Mouse (Mus musculus) embryonic stem cell, embryonic (primary cell): ENCODE results near the gene Ppp3ca.

Experiments
- CTCF ChIA-PET, 4 experiments: fragments of 300-600 bp in 2 of 4; fragments of 350-600 bp in 2 of 4; sonication (Branson Sonifier 250); formaldehyde crosslinking; loops; one replicate each; lab custom pipeline; 2022; ENCODE audit warnings: inconsistent platforms in 2 of 4; lab: Charles Lee
- POLR2A ChIA-PET, 4 experiments: fragments of 300-600 bp in 2 of 4; fragments of 350-600 bp in 2 of 4; sonication (Branson Sonifier 250); formaldehyde crosslinking; loops; one replicate each; lab custom pipeline; 2022; ENCODE audit warnings: antibody characterized with exemption in 4 of 4, inconsistent platforms in 1 of 4; lab: Charles Lee

The Ppp3ca gene

GRCm38 (mm10) chr3:136966786-136967185 is 296.9 kb downstream of the Ppp3ca start:
- CTCF ChIA-PET: no interaction called here

GRCm38 (mm10) chr3:136967510-136967909 is 297.6 kb downstream of the Ppp3ca start:
- ChIA-PET POLR2A (no interaction called here), CTCF (no interaction called here)

More at GRCm38 (mm10) chr3:136966786-136967185, 296.9 kb downstream of the Ppp3ca start:
- POLR2A ChIA-PET: no interaction called here

- CTCF ChIA-PET: no interaction called here
- POLR2A ChIA-PET: no interaction called here
Measured at GRCm38 (mm10) chr3:136969796-136970195, 299.9 kb downstream of the Ppp3ca start.

- ChIA-PET POLR2A (no interaction called here), CTCF (no interaction called here)
Measured at GRCm38 (mm10) chr3:136977859-136978258, 307.9 kb downstream of the Ppp3ca start.

- ChIA-PET CTCF (no interaction called here), POLR2A (interaction anchor here in 1 of 4 experiments (0.6 kb wide), 1 partner anchor 146 kb away, joined by 3 read pairs; no protein-coding TSS in a partner anchor)
Measured at GRCm38 (mm10) chr3:136980915-136981588, 311.1 kb downstream of the Ppp3ca start.

- POLR2A ChIA-PET: no interaction called here
- CTCF ChIA-PET: no interaction called here
Measured at GRCm38 (mm10) chr3:136981589-136981924, 311.6 kb downstream of the Ppp3ca start.

- CTCF ChIA-PET: no interaction called here
- POLR2A ChIA-PET: no interaction called here
Measured at GRCm38 (mm10) chr3:136982021-136982420, 312.1 kb downstream of the Ppp3ca start.

- ChIA-PET POLR2A (no interaction called here), CTCF (no interaction called here)
Measured at GRCm38 (mm10) chr3:136986096-136986881, 316.4 kb downstream of the Ppp3ca start.
